Mouse (Mus musculus) hindbrain, embryonic 16.5 days (tissue): ENCODE measurements around the gene Gtpbp1. TPM values are rescaled to one million over a fixed set of nuclear protein-coding genes. Genes with fewer than 3 reads are reported as not detected.

Experiments used
- ATAC-seq: fragments of 200-750 bp; cut with Nextera tagmentation; 2 replicates; pipeline ENCODE4 v1.8.0; 2017; ENCODE audit warnings: moderate TSS enrichment, moderate library complexity
- H3K27ac ChIP-seq: fragments of 300-500 bp; sonication (generic); 2 replicates; pipeline ENCODE4 v1.5.1; 2014; ENCODE audit warnings: low read depth, mild to moderate bottlenecking, control low read depth, low read length, moderate library complexity
- H3K27me3 ChIP-seq: fragments of 300-500 bp; sonication (generic); replicated peaks from 2 replicates; pipeline ENCODE4 v1.6.1; 2014; ENCODE audit warnings: low read length; ENCODE audit not compliant: control insufficient read depth, insufficient read depth
- H3K36me3 ChIP-seq: fragments of 300-500 bp; sonication (generic); 2 replicates; pipeline ENCODE4 v1.6.1; 2014; ENCODE audit warnings: mild to moderate bottlenecking, low read length, moderate library complexity, mixed read lengths; ENCODE audit not compliant: control insufficient read depth, insufficient read depth
- H3K4me1 ChIP-seq: fragments of 300-500 bp; sonication (generic); 2 replicates; pipeline ENCODE4 v1.6.1; 2014; ENCODE audit warnings: low read depth, low read length; ENCODE audit not compliant: control insufficient read depth, insufficient read depth
- H3K4me2 ChIP-seq: fragments of 300-500 bp; sonication (generic); 2 replicates; pipeline ENCODE4 v1.6.1; 2014; ENCODE audit warnings: mild to moderate bottlenecking, low read length, control low read depth, moderate library complexity
- H3K4me3 ChIP-seq: fragments of 300-500 bp; sonication (generic); 2 replicates; pipeline ENCODE4 v1.5.1; 2014; ENCODE audit warnings: mild to moderate bottlenecking, low read length, control low read depth, moderate library complexity
- H3K9ac ChIP-seq: fragments of 300-500 bp; sonication (generic); 2 replicates; pipeline ENCODE4 v1.6.1; 2014; ENCODE audit warnings: low read depth, mild to moderate bottlenecking, control low read depth, low read length, moderate library complexity
- H3K9me3 ChIP-seq: fragments of 300-500 bp; sonication (generic); 2 replicates; pipeline ENCODE4 v1.6.1; 2014; ENCODE audit warnings: mild to moderate bottlenecking, low read length, moderate library complexity; ENCODE audit not compliant: control insufficient read depth
- WGBS: fragments of 180-500 bp; shearing (Covaris S2); extraction: QIAGEN DNeasy Blood & Tissue Kit; methylation state at CpG from one replicate; pipeline ENCODE4 v1.1.7; 2014; 5-methylcytosine and 5-hydroxymethylcytosine counted together
- polyA plus RNA-seq: library from polyadenylated mRNA; unstranded; fragments of >200 nt; fragmentation: Nextera tagmentation; extraction: Ambion mirVana; gene quantifications from 2 replicates; pipeline ENCODE4 v1.2.1, GENCODE M21; 2015

The Gtpbp1 gene
- polyA plus RNA-seq, 1 experiment from 2014 or later: 46.0 TPM

GRCm38 (mm10) chr15:79683146-79683545 is 7.5 kb upstream of the Gtpbp1 start:
- Histone ChIP-seq H3K27ac (no peak overlapping the region), H3K36me3 (no peaks in the 10 kb centered on the region), H3K4me2 (no peak overlapping the region), H3K9me3 (no peaks in the 10 kb centered on the region), H3K27me3 (no peaks in the 10 kb centered on the region), H3K4me3 (no peak overlapping the region), H3K9ac (no peak overlapping the region), H3K4me1 (peaks cover 46% of the 10 kb centered on the region)
- ATAC-seq: no peak
- 91% methylated on average over 6 of the region's 6 CpGs for WGBS

GRCm38 (mm10) chr15:79683707-79684465 is 6.8 kb upstream of the Gtpbp1 start:
- H3K27ac ChIP-seq: no peak overlapping the region
- ATAC-seq: no peak
- peak overlapping the region; percentile 93; the same call in 1 of the 2 replicates for H3K9ac ChIP-seq
- peaks cover 50% of the 10 kb centered on the region for H3K4me1 ChIP-seq
- WGBS: 77% methylated on average over 19 of the region's 19 CpGs
- H3K27me3 ChIP-seq: no peaks in the 10 kb centered on the region
- H3K4me2 ChIP-seq: peak overlapping the region; percentile 88
- H3K4me3 ChIP-seq: peak overlapping the region; percentile 68; the same call in 1 of the 2 replicates
- H3K36me3 ChIP-seq: no peaks in the 10 kb centered on the region
- H3K9me3 ChIP-seq: no peaks in the 10 kb centered on the region

GRCm38 (mm10) chr15:79684616-79685015 is 6.0 kb upstream of the Gtpbp1 start:
- WGBS: 75% methylated on average over 6 of the region's 6 CpGs
- Histone ChIP-seq H3K27me3 (no peaks in the 10 kb centered on the region), H3K9ac (peak overlapping the region; percentile 93), H3K4me2 (peak overlapping the region; percentile 88), H3K27ac (no peak overlapping the region), H3K4me1 (peaks cover 51% of the 10 kb centered on the region), H3K4me3 (peak overlapping the region; percentile 68), H3K9me3 (no peaks in the 10 kb centered on the region), H3K36me3 (no peaks in the 10 kb centered on the region)
- no peak for ATAC-seq

- peak overlapping the region; percentile 88 for H3K4me2 ChIP-seq
- no peaks in the 10 kb centered on the region for H3K9me3 ChIP-seq
- peak overlapping the region; percentile 68 for H3K4me3 ChIP-seq
- peaks cover 55% of the 10 kb centered on the region for H3K4me1 ChIP-seq
- H3K27ac ChIP-seq: no peak overlapping the region
- WGBS: 50% methylated on average over 6 of the region's 6 CpGs
- H3K27me3 ChIP-seq: no peaks in the 10 kb centered on the region
- peak overlapping the region; percentile 93 for H3K9ac ChIP-seq
- ATAC-seq: no peak
- no peaks in the 10 kb centered on the region for H3K36me3 ChIP-seq
Measured at GRCm38 (mm10) chr15:79685141-79685641, 5.5 kb upstream of the Gtpbp1 start.

GRCm38 (mm10) chr15:79686046-79686869 is 4.4 kb upstream of the Gtpbp1 start:
- ATAC-seq: no peak
- Histone ChIP-seq H3K27ac (no peak overlapping the region), H3K27me3 (no peaks in the 10 kb centered on the region), H3K4me2 (peak overlapping the region; percentile 88), H3K9ac (peak overlapping the region; percentile 93), H3K36me3 (no peaks in the 10 kb centered on the region), H3K9me3 (no peaks in the 10 kb centered on the region), H3K4me1 (peaks cover 51% of the 10 kb centered on the region), H3K4me3 (peak overlapping the region; percentile 68)
- WGBS: 12% methylated on average over 15 of the region's 15 CpGs

GRCm38 (mm10) chr15:79687175-79687574 is 3.5 kb upstream of the Gtpbp1 start:
- ATAC-seq: no peak
- H3K4me1 ChIP-seq: peaks cover 56% of the 10 kb centered on the region
- WGBS: under 1% methylated on average over 28 of the region's 33 CpGs

GRCm38 (mm10) chr15:79687646-79688267 is 2.9 kb upstream of the Gtpbp1 start, which contains the start of gene Josd1:
TSS of gene Josd1 (minus strand) at chr15:79687919.
- Histone ChIP-seq H3K4me1 (peaks cover 60% of the 10 kb centered on the region), H3K4me3 (peak within 1 kb of the TSS; percentile 68), H3K27ac (peak within 1 kb of the TSS; percentile 95), H3K9ac (peak within 1 kb of the TSS; percentile 93), H3K36me3 (no peaks in the 10 kb centered on the region), H3K4me2 (peak within 1 kb of the TSS; percentile 88), H3K9me3 (no peaks in the 10 kb centered on the region), H3K27me3 (no peaks in the 10 kb centered on the region)
- WGBS: under 1% methylated on average over 55 of the region's 72 CpGs
- ATAC-seq: peak; percentile 62

More at GRCm38 (mm10) chr15:79687175-79687574, 3.5 kb upstream of the Gtpbp1 start:
- Histone ChIP-seq H3K4me2 (peak overlapping the region; percentile 88), H3K9me3 (no peaks in the 10 kb centered on the region), H3K27ac (peak overlapping the region; percentile 95), H3K36me3 (no peaks in the 10 kb centered on the region), H3K27me3 (no peaks in the 10 kb centered on the region), H3K4me3 (peak overlapping the region; percentile 68), H3K9ac (peak overlapping the region; percentile 93)

- Histone ChIP-seq H3K4me1 (peaks cover 54% of the 10 kb centered on the region), H3K27me3 (no peaks in the 10 kb centered on the region), H3K4me3 (peak overlapping the region; percentile 68), H3K27ac (peak overlapping the region; percentile 95), H3K4me2 (peak overlapping the region; percentile 88), H3K9ac (peak overlapping the region; percentile 93), H3K9me3 (no peaks in the 10 kb centered on the region), H3K36me3 (no peaks in the 10 kb centered on the region)
- WGBS: 6% methylated on average over 8 of the region's 8 CpGs
- no peak for ATAC-seq
Measured at GRCm38 (mm10) chr15:79688268-79688956, 2.2 kb upstream of the Gtpbp1 start.
